Mouse (Mus musculus) forebrain, postnatal 0 days (tissue): ENCODE measurements around the gene Areg. TPM values are rescaled to one million over a fixed set of nuclear protein-coding genes. Genes with fewer than 3 reads are reported as not detected.
A peak's percentile ranks its signal among the peaks of the same experiment; 100 is the strongest.

Experiments
- ATAC-seq: fragments of 200-750 bp; cut with Nextera tagmentation; 2 replicates; pipeline ENCODE4 v1.8.0; 2017; ENCODE audit warnings: mild to moderate bottlenecking, moderate library complexity
- DNase-seq: peaks from one replicate; pipeline ENCODE4 v3.0.0-alpha.2; 2015
- H3K27ac ChIP-seq: fragments of 300-500 bp; sonication (generic); 2 replicates; pipeline ENCODE4 v1.5.1; 2014; ENCODE audit warnings: low read depth, mild to moderate bottlenecking, antibody characterized with exemption, low read length, moderate library complexity, mixed read lengths
- H3K27me3 ChIP-seq: fragments of 300-500 bp; sonication (generic); 2 replicates; pipeline ENCODE4 v1.6.1; 2014; ENCODE audit warnings: mild to moderate bottlenecking, low read length, mixed read lengths; ENCODE audit not compliant: insufficient read depth
- H3K36me3 ChIP-seq: fragments of 300-500 bp; sonication (generic); 2 replicates; pipeline ENCODE4 v1.6.1; 2014; ENCODE audit warnings: mild to moderate bottlenecking, moderate library complexity; ENCODE audit not compliant: insufficient read depth
- H3K4me1 ChIP-seq: fragments of 300-500 bp; sonication (generic); 2 replicates; pipeline ENCODE4 v1.6.1; 2014; ENCODE audit warnings: antibody characterized with exemption; ENCODE audit not compliant: insufficient read depth
- H3K4me2 ChIP-seq: fragments of 300-500 bp; sonication (generic); 2 replicates; pipeline ENCODE4 v1.6.1; 2014; ENCODE audit warnings: low read depth, mild to moderate bottlenecking, moderate library complexity
- H3K4me3 ChIP-seq: fragments of 300-500 bp; sonication (generic); 2 replicates; pipeline ENCODE4 v1.5.1; 2014; ENCODE audit warnings: low read depth, low read length, mixed read lengths
- H3K9ac ChIP-seq: fragments of 300-500 bp; sonication (generic); 2 replicates; pipeline ENCODE4 v1.6.1; 2014; ENCODE audit warnings: mild to moderate bottlenecking
- H3K9me3 ChIP-seq: fragments of 300-500 bp; sonication (generic); 2 replicates; pipeline ENCODE4 v1.6.1; 2016; ENCODE audit warnings: low read length
- CTCF ChIP-seq: sonication (generic); IDR thresholded peaks from 2 replicates; pipeline ENCODE4 v1.5.1; 2016; ENCODE audit warnings: antibody characterized with exemption, control low read depth, low read depth
- WGBS: fragments of 180-500 bp; shearing (Covaris S2); extraction: QIAGEN DNeasy Blood & Tissue Kit; methylation state at CpG from one replicate; pipeline ENCODE4 v1.1.7; 2014; 5-methylcytosine and 5-hydroxymethylcytosine counted together
- polyA plus RNA-seq: library from polyadenylated mRNA; unstranded; fragments of >200 nt; fragmentation: Nextera tagmentation; extraction: Ambion mirVana; gene quantifications from 2 replicates; pipeline ENCODE4 v1.2.1, GENCODE M21; 2015
- total RNA-seq: library from RNA; depleted of rRNA; stranded (reverse); fragments of >200 nt; gene quantifications from 2 replicates; pipeline ENCODE4 v1.2.3, GENCODE M21; 2014; rRNA removed

The Areg gene
- 0.23 TPM in 1 of 2 replicates, not detected in the other for total RNA-seq
- 0.23 and 0.54 TPM in 2 replicates for polyA plus RNA-seq

DNA sequence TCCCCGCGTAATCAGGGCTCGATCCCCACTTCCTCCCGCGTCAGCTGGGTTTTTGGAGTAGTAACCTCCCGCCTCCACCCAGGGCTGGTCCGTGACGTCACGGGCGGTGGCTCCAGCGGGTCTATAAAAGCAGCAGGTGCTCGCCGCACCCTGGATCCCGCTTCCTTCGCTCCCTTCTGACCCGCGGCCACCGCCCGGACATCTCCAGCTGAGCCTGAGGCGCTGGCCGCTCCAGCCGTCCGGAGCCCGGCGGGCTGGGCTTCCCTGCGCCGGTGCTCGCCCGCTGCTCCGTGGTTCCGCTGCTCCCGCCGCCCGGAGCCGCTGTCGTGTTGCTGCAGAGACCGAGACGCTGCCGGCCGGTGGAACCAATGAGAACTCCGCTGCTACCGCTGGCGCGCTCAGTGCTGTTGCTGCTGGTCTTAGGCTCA, at the start of gene Areg:
Gene Areg (plus strand): TSS at position 154 of the 428 bp plus-strand sequence.
- peak; percentile 33; the same call in 1 of the 2 replicates for TF ChIP-seq CTCF
- H3K9ac ChIP-seq = peak within 1 kb of the TSS; percentile 55
- peak within 1 kb of the TSS; percentile 94 for H3K4me2 ChIP-seq
- no peaks in the 10 kb centered on the region for H3K9me3 ChIP-seq
- no peak within 1 kb of the TSS for H3K27ac ChIP-seq
- H3K4me3 ChIP-seq = peak within 1 kb of the TSS; percentile 55
- DNase-seq = peak; percentile 57
- no peaks in the 10 kb centered on the region for H3K4me1 ChIP-seq
- H3K27me3 ChIP-seq = peaks cover 18% of the 10 kb centered on the region
- H3K36me3 ChIP-seq = no peaks in the 10 kb centered on the region
- WGBS = under 1% methylated on average over 44 of the region's 44 CpGs
- peak; percentile 92 for ATAC-seq

DNA sequence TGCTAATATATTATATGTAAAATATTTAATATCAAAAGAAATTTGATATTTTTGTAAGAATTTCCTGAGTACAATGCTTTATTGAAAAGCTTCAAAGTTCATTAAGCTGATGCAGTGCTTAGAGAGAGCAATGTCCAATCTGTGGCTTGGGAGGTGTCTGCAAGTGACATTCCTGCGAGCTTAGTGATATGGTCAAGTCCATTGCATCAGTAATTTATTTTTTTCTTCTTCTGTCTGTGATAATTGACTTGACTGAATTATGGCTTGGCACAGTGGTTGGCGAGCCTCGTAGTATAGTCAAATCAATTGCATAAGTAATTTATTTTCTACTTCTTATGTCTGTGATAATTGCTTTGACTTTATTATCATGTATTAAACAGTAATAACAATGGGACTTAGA, 49.1 kb upstream of the Areg start:
- WGBS = 78% methylated on average over 3 of the region's 3 CpGs
- no peak overlapping the region for H3K4me3 ChIP-seq
- no peak overlapping the region for H3K27ac ChIP-seq
- H3K27me3 ChIP-seq = no peaks in the 10 kb centered on the region
- no peaks in the 10 kb centered on the region for H3K4me1 ChIP-seq
- no peak overlapping the region for H3K9ac ChIP-seq
- no peak overlapping the region for H3K4me2 ChIP-seq
- no peaks in the 10 kb centered on the region for H3K36me3 ChIP-seq
- ATAC-seq = no peak
- no peaks in the 10 kb centered on the region for H3K9me3 ChIP-seq
- no peak for TF ChIP-seq CTCF
- no peak for DNase-seq

DNA sequence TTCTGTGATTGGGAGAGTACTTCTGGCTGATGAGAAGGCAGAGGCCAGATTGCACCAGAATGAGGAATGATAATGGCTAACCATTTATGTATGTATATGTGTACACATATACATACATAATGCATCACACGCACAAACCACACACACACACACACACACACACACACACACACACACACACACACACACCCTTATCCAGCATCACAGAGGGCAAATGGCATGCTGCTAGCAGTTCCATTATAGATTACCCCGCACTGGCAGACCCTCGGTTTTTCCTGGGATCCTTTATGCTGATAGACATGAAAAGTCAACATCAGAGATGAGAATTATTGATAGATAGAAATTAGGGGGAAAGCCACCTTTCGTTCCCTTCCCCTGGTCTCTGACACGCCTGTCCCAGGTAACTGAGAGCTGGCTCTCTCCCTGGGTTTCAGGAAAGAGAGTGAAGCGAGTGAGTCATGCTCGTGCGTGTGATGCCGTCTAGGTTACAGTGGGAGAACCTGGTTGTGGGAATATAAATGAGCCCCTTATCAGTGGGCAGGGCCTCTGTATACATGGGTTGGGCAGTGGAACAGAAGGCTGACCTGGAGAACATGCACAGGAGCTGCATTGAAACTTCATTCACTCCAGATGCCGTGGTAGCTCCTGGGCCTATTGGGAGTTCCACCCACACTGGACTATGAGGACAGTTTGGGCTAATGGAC, 41.3 kb upstream of the Areg start:
- DNase-seq (no peak), ATAC-seq (no peak)
- no peak overlapping the region for H3K4me3 ChIP-seq
- no peaks in the 10 kb centered on the region for H3K9me3 ChIP-seq
- H3K9ac ChIP-seq = no peak overlapping the region
- H3K4me2 ChIP-seq = no peak overlapping the region
- no peaks in the 10 kb centered on the region for H3K36me3 ChIP-seq
- 95% methylated on average over 10 of the region's 10 CpGs for WGBS
- H3K27me3 ChIP-seq = no peaks in the 10 kb centered on the region
- H3K27ac ChIP-seq = no peak overlapping the region
- no peak for TF ChIP-seq CTCF
- H3K4me1 ChIP-seq = no peaks in the 10 kb centered on the region

DNA sequence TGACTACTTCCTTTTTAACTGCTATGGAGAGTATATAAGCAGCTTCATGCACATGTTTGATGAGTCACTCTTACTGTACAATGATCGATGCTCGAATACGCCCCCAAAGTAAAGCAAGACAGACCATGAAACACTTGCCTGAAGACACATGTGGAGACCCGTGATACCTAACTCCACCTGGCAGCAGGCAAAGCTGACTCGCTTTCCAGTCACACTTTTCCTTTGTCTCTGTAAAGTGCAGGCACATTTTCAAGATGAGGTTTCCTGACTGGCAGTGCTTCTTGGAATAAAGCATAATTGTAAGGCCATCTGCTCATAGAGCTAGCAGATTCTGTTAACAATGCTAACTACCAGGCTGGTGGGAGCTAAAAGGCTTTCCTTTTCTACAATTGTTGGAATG, 37.7 kb upstream of the Areg start:
- Histone ChIP-seq H3K4me3 (no peak overlapping the region), H3K4me1 (no peaks in the 10 kb centered on the region), H3K9ac (no peak overlapping the region), H3K4me2 (no peak overlapping the region), H3K27ac (no peak overlapping the region), H3K36me3 (no peaks in the 10 kb centered on the region), H3K27me3 (no peaks in the 10 kb centered on the region), H3K9me3 (no peaks in the 10 kb centered on the region)
- TF ChIP-seq CTCF = no peak
- ATAC-seq (peak; percentile 70), DNase-seq (peak; percentile 48)
- WGBS = 74% methylated on average over 5 of the region's 5 CpGs

DNA sequence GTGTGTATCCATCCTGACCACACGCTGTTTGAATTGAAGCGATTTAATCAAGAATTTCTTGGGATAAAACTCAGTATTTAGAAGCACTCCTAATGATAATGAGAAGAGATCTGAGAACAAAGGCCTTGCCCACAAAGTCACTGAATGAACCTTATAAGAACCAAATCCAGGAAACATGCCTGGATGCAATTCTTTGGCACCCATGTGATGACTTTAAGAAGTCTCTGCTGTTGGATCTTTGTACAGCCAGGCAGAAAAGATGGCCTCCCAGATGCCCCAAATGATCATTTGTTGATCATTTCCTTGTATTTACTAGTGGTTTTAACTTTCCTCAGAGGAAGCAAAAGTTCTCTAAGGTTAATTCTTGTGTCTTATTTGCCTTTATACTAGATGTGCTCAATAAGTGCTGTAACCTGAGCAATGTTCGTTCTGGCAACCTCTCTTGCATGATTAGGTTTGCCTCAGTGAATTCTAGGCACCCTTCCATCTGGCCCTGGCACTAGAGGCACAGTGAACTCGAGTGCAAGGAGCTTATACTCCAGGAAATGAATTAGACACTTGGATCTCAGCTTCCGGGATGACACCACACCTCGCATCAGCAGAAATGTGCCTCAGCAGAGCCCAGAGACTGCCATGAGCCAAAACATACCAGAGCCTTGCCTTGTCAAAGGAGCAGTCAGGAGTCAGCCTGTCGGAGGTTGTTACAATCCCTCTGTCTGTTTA, 35.3 kb upstream of the Areg start:
- H3K4me3 ChIP-seq = no peak overlapping the region
- TF ChIP-seq CTCF = no peak
- H3K27me3 ChIP-seq = no peaks in the 10 kb centered on the region
- no peaks in the 10 kb centered on the region for H3K9me3 ChIP-seq
- H3K27ac ChIP-seq = no peak overlapping the region
- H3K36me3 ChIP-seq = no peaks in the 10 kb centered on the region
- no peak overlapping the region for H3K4me2 ChIP-seq
- WGBS = 54% methylated on average over 7 of the region's 7 CpGs
- H3K4me1 ChIP-seq = no peaks in the 10 kb centered on the region
- DNase-seq = peak; percentile 59
- H3K9ac ChIP-seq = no peak overlapping the region
- peak; percentile 66 for ATAC-seq

DNA sequence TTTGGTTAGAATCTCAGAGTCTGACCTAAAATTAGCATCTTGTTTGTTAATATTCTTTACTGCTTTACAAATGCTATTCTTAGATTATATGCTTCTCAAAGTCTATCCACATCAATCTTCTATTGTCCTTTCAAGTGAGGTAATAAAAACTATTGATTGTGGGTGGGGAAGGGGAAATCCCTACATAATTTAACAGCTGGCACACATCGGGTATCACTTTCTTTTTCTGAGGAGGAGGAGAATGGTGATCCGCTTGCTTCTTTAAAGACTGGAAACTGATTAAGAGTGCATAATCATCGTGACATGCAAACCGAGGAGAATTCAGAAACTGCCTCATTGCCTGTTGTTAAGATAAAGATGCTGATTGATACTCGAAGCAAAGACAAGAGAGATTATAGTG, 33.2 kb upstream of the Areg start:
- no peak for TF ChIP-seq CTCF
- WGBS = 64% methylated on average over 5 of the region's 5 CpGs
- no peaks in the 10 kb centered on the region for H3K9me3 ChIP-seq
- H3K36me3 ChIP-seq = no peaks in the 10 kb centered on the region
- ATAC-seq (no peak), DNase-seq (no peak)
- H3K4me2 ChIP-seq = no peak overlapping the region
- H3K27ac ChIP-seq = no peak overlapping the region
- no peaks in the 10 kb centered on the region for H3K27me3 ChIP-seq
- no peak overlapping the region for H3K9ac ChIP-seq
- no peak overlapping the region for H3K4me3 ChIP-seq
- no peaks in the 10 kb centered on the region for H3K4me1 ChIP-seq

DNA sequence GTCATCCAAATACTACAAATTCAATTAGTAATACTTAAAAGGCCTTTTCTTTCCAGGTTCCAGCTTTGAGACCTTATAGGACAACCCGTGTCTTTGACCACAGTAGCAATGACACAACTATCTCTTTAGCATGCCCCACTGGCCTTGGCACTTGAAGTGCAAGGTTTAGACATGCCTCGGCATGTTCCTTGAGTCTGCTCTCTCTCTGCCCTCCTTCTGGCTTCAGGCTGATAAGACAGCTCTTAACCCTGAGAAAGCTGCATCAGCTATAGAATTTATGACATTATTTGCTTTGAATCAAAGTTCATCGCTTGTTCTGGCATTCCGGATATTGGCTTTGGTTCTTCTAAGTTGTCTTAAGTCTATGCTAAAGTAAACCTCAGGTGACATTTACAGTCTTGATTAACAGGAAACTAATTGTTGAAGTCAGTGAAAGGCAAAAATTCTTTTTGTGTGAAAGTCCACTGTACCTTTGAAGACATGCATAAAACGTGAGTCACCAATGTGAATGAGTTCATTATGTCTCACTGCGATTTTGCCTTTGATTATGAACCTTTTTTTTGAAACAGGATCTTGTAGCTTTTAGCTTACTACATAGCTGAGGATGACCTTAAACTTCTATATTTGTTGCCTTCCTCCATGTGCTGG, 29.3 kb upstream of the Areg start:
- no peak for DNase-seq
- ATAC-seq = no peak
- Histone ChIP-seq H3K9me3 (no peaks in the 10 kb centered on the region), H3K9ac (no peak overlapping the region), H3K4me2 (no peak overlapping the region), H3K27ac (no peak overlapping the region), H3K4me1 (no peaks in the 10 kb centered on the region), H3K36me3 (no peaks in the 10 kb centered on the region), H3K27me3 (no peaks in the 10 kb centered on the region), H3K4me3 (no peak overlapping the region)
- 86% methylated on average over 6 of the region's 6 CpGs for WGBS
- no peak for TF ChIP-seq CTCF
